Mouse (Mus musculus): ENCODE measurements around the gene Crisp2.

- TF ChIP-seq POLR2A (IDR thresholded peaks at IDR 0.05; ENCODE audit: insufficient read depth, low read length) (no peak), CTCF (IDR thresholded peaks at IDR 0.05; ENCODE audit: low read depth, low read length) (no peak)
Measured at GRCm38 (mm10) chr17:40831870-40832269, 25.1 kb upstream of the Crisp2 start.

Data from ES-Bruce4 (cell line).